Mouse (Mus musculus): ENCODE measurements around the gene Slc38a9. TPM values are rescaled to one million over a fixed set of nuclear protein-coding genes. Genes with fewer than 3 reads are reported as not detected.

The Slc38a9 gene
- polyA plus RNA-seq, 1 experiment = 11.5 TPM

DNA sequence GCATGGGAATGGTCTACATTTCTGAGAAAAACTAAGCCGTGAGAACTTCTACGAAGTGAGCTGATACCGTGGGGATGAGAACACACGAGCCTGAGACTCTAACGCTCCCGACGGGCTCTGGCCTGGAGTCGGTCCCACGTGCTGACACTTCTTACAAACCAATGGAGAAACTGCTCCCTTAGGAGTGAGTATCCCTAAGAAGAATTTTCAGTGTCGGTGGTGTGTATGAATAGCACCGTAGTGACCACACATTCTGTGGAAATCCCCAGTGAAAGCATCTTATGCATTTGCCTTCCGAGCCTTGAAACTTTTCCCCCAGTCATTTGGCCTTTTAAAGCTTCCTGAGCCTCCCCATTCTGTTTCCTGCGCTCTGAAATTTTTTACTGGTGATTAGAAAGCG is 112.3 kb downstream of the Slc38a9 start:
- TF ChIP-seq CTCF (IDR thresholded peaks at IDR 0.05; ENCODE audit: borderline replicate concordance, insufficient read depth, low read length) (no peak), POLR2A (IDR thresholded peaks at IDR 0.05; ENCODE audit: low read depth, low read length) (no peak)
- no peak overlapping the region for H3K4me3 ChIP-seq (ENCODE audit: insufficient read depth, low read length)
- H3K27ac ChIP-seq (ENCODE audit: insufficient read depth, low read length) = peak overlapping the region; percentile 99
- peaks cover 7% of the 10 kb centered on the region; the same call in 1 of the 2 replicates for H3K4me1 ChIP-seq (ENCODE audit: control insufficient read depth, insufficient read depth, low read length)

- Histone ChIP-seq H3K4me3 (ENCODE audit: insufficient read depth, low read length) (no peak overlapping the region), H3K4me1 (ENCODE audit: control insufficient read depth, insufficient read depth, low read length) (peaks cover 10% of the 10 kb centered on the region; the same call in 1 of the 2 replicates), H3K27ac (ENCODE audit: insufficient read depth, low read length) (peak overlapping the region; percentile 72; the same call in 1 of the 2 replicates)
- TF ChIP-seq POLR2A (IDR thresholded peaks at IDR 0.05; ENCODE audit: low read depth, low read length) (no peak), CTCF (IDR thresholded peaks at IDR 0.05; ENCODE audit: borderline replicate concordance, insufficient read depth, low read length) (no peak)
Observed at GRCm38 (mm10) chr13:112773991-112774675, 113.6 kb downstream of the Slc38a9 start.

GRCm38 (mm10) chr13:112775856-112776255 is 115.3 kb downstream of the Slc38a9 start:
- TF ChIP-seq CTCF (IDR thresholded peaks at IDR 0.05; ENCODE audit: borderline replicate concordance, insufficient read depth, low read length) (no peak), POLR2A (IDR thresholded peaks at IDR 0.05; ENCODE audit: low read depth, low read length) (no peak)
- peaks cover 8% of the 10 kb centered on the region; the same call in 1 of the 2 replicates for H3K4me1 ChIP-seq (ENCODE audit: control insufficient read depth, insufficient read depth, low read length)
- no peak overlapping the region for H3K4me3 ChIP-seq (ENCODE audit: insufficient read depth, low read length)
- no peak overlapping the region for H3K27ac ChIP-seq (ENCODE audit: insufficient read depth, low read length)

GRCm38 (mm10) chr13:112778407-112778806 is 117.9 kb downstream of the Slc38a9 start:
- TF ChIP-seq CTCF (IDR thresholded peaks at IDR 0.05; ENCODE audit: borderline replicate concordance, insufficient read depth, low read length) (no peak), POLR2A (IDR thresholded peaks at IDR 0.05; ENCODE audit: low read depth, low read length) (no peak)
- H3K4me1 ChIP-seq (ENCODE audit: control insufficient read depth, insufficient read depth, low read length) = 0 out of 2 replicates have a peak, but pooled peaks cover 3% of the 10 kb centered on the region
- no peak overlapping the region for H3K4me3 ChIP-seq (ENCODE audit: insufficient read depth, low read length)
- H3K27ac ChIP-seq (ENCODE audit: insufficient read depth, low read length) = peak overlapping the region; percentile 9; the same call in 1 of the 2 replicates

DNA sequence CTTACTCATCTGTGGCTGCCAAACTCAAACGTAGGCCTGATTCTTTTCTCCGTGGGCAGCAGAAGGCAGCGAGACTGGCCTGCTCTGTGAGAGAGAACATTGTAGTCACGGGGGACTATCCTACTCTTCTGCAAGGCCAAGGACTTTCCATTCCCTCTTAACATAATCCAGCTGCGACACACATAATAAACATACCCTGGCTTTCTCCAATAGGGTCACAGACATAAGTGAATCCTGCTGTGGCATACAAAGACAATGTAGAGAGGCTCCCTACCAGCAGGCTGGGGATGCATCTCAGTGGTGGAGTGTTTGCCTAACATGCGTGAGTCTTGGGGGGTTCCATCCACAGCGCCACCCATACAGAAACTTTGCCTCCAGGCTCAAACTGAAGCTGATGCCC is 124.8 kb downstream of the Slc38a9 start:
- Histone ChIP-seq H3K27ac (ENCODE audit: insufficient read depth, low read length) (no peak overlapping the region), H3K4me1 (ENCODE audit: control insufficient read depth, insufficient read depth, low read length) (no peaks in the 10 kb centered on the region)
- TF ChIP-seq POLR2A (IDR thresholded peaks at IDR 0.05; ENCODE audit: low read depth, low read length) (no peak), CTCF (IDR thresholded peaks at IDR 0.05; ENCODE audit: borderline replicate concordance, insufficient read depth, low read length) (no peak)

DNA sequence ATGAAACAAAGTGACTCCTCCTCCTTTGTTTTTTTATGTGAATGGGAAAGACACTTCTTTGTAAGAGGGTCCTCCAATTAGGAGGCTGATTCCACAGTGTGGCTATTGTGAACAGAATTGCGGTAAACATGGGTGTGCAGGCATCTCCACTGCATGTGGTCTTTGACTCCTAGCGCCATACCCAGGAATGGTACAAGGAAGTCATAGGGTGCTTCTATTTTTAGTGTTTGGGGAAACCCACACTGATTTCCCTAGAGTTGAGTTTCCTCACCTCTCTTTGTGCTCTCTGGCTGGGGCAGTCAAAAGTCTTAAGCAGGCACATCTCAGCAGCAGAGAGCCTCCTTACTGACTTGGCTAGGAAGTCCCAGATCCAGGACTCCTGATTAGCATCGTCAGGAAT is 125.6 kb downstream of the Slc38a9 start:
- Histone ChIP-seq H3K4me3 (ENCODE audit: insufficient read depth, low read length) (no peak overlapping the region), H3K27ac (ENCODE audit: insufficient read depth, low read length) (no peak overlapping the region), H3K4me1 (ENCODE audit: control insufficient read depth, insufficient read depth, low read length) (no peaks in the 10 kb centered on the region)
- TF ChIP-seq CTCF (IDR thresholded peaks at IDR 0.05; ENCODE audit: borderline replicate concordance, insufficient read depth, low read length) = no peak
- TF ChIP-seq POLR2A (IDR thresholded peaks at IDR 0.05; ENCODE audit: low read depth, low read length) = no peak

More for the DNA sequence above, 124.8 kb downstream of the Slc38a9 start:
- H3K4me3 ChIP-seq (ENCODE audit: insufficient read depth, low read length) = no peak overlapping the region

DNA sequence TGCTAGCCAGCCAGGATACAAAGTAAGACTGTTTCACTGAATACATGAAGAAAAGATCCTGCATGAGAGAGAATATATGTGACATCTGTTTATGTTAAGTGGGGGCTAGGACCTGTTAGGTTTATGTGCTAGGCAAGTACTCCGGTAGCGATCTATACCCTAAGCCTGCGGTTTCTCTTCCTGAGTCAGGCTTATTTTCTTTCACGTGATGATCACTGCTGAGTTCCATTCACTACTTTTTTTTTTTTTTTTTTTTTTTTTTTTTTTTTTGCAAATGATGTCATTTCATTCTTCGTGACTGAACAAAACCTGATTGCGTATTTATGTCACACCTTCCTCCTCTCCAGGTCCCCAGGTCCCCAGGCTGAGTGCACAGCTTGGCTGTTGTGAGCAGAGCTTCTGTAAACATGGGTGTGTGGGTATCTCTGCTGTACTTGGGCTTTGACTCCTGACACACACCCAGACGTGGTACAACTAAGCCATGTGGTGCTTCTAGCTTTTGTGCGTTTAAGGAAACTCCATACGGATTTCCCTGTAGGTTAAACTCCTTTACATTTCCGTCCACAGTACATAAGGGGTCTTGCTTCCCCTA is 126.5 kb downstream of the Slc38a9 start:
- H3K4me1 ChIP-seq (ENCODE audit: control insufficient read depth, insufficient read depth, low read length) = no peaks in the 10 kb centered on the region
- no peak overlapping the region for H3K27ac ChIP-seq (ENCODE audit: insufficient read depth, low read length)
- TF ChIP-seq POLR2A (IDR thresholded peaks at IDR 0.05; ENCODE audit: low read depth, low read length) = no peak
- no peak for TF ChIP-seq CTCF (IDR thresholded peaks at IDR 0.05; ENCODE audit: borderline replicate concordance, insufficient read depth, low read length)
- no peak overlapping the region for H3K4me3 ChIP-seq (ENCODE audit: insufficient read depth, low read length)

Other genes with a start within 250 kb of the Slc38a9 start
- gene Il6st, start 196.7 kb upstream of the Slc38a9 start, polyA plus RNA-seq (2011; ENCODE audit: insufficient read length, low read depth, missing spikeins) = 363 and 515 TPM in 2 replicates
- gene Il31ra, start 66.4 kb upstream of the Slc38a9 start, polyA plus RNA-seq (2011; ENCODE audit: insufficient read length, low read depth, missing spikeins) = 0.65 and 2.3 TPM in 2 replicates
- gene Ddx4, start 8.3 kb upstream of the Slc38a9 start, polyA plus RNA-seq (2011; ENCODE audit: insufficient read length, low read depth, missing spikeins) = 0.23 and 0.49 TPM in 2 replicates
- 175 and 205 TPM in 2 replicates for gene Plpp1, start 140.0 kb downstream of the Slc38a9 start, polyA plus RNA-seq (2011; ENCODE audit: insufficient read length, low read depth, missing spikeins)